Mouse (Mus musculus) myocyte (in vitro differentiated cells): ENCODE data around the gene Rel. TPM values are rescaled to one million over a fixed set of nuclear protein-coding genes. Genes with fewer than 3 reads are reported as not detected.

Source experiments
- H3K27me3 ChIP-seq: one replicate; pipeline ENCODE4 v1.6.1; 2011; ENCODE audit not compliant: control insufficient read depth, insufficient read depth, insufficient read length
- H3K36me3 ChIP-seq: one replicate; pipeline ENCODE4 v1.6.1; 2011; ENCODE audit not compliant: control insufficient read depth, insufficient read depth
- H3K4me2 ChIP-seq: one replicate; pipeline ENCODE4 v1.6.1; 2011; ENCODE audit warnings: low read depth, control low read depth
- H3K4me3 ChIP-seq: one replicate; pipeline ENCODE4 v1.5.1; 2011; ENCODE audit warnings: mild to moderate bottlenecking, control low read depth, moderate library complexity
- H3K79me2 ChIP-seq: one replicate; pipeline ENCODE4 v1.6.1; 2011; ENCODE audit not compliant: control insufficient read depth, insufficient read depth
- H3ac ChIP-seq: one replicate; pipeline ENCODE4 v1.6.1; 2011; ENCODE audit not compliant: control insufficient read depth, insufficient read length
- CEBPB ChIP-seq: IDR thresholded peaks from 2 replicates; pipeline ENCODE4 v1.6.1; 2011; ENCODE audit warnings: mild to moderate bottlenecking, moderate library complexity; ENCODE audit not compliant: poor library complexity, insufficient read depth, severe bottlenecking
- E2F4 ChIP-seq: IDR thresholded peaks from one replicate; pipeline ENCODE4 v1.6.1; 2011; ENCODE audit warnings: mild to moderate bottlenecking, control low read depth, moderate library complexity; ENCODE audit not compliant: insufficient read depth
- MAX ChIP-seq: IDR thresholded peaks from one replicate; pipeline ENCODE4 v1.6.1; 2011; ENCODE audit warnings: low read depth, mild to moderate bottlenecking, control low read depth
- MYOD1 ChIP-seq, 3 experiments: IDR thresholded peaks; one replicate each; pipeline ENCODE4 v1.6.1; 2011; ENCODE audit warnings: control low read depth in 2 of 3, low read depth in 2 of 3, mild to moderate bottlenecking in 2 of 3, moderate library complexity in 1 of 3; ENCODE audit not compliant: insufficient read length in 2 of 3, control insufficient read depth in 1 of 3
- MYOG ChIP-seq, 3 experiments: IDR thresholded peaks; one replicate each; pipeline ENCODE4 v1.6.1; 2011; ENCODE audit warnings: control low read depth in 2 of 3, low read depth in 2 of 3, mild to moderate bottlenecking in 2 of 3; ENCODE audit not compliant: insufficient read length in 2 of 3, control insufficient read depth in 1 of 3, insufficient read depth in 1 of 3
- POLR2A ChIP-seq: IDR thresholded peaks from one replicate; pipeline ENCODE4 v1.6.1; 2011; ENCODE audit warnings: low read depth, mild to moderate bottlenecking, control low read depth, moderate library complexity; ENCODE audit not compliant: insufficient read length
- POLR2AphosphoS2 ChIP-seq: IDR thresholded peaks from one replicate; pipeline ENCODE4 v1.6.1; 2011; ENCODE audit warnings: low read depth, control low read depth; ENCODE audit not compliant: insufficient read length
- REST ChIP-seq: IDR thresholded peaks from one replicate; pipeline ENCODE4 v1.6.1; 2011; ENCODE audit warnings: mild to moderate bottlenecking, control low read depth, moderate library complexity; ENCODE audit not compliant: insufficient read depth, insufficient read length
- SRF ChIP-seq: IDR thresholded peaks from one replicate; pipeline ENCODE4 v1.6.1; 2011; ENCODE audit warnings: low read depth; ENCODE audit not compliant: control insufficient read depth, insufficient read length
- TCF12 ChIP-seq: IDR thresholded peaks from one replicate; pipeline ENCODE4 v1.6.1; 2011; ENCODE audit warnings: mild to moderate bottlenecking, control low read depth; ENCODE audit not compliant: poor library complexity, insufficient read depth, severe bottlenecking
- TCF3 ChIP-seq: IDR thresholded peaks from one replicate; pipeline ENCODE4 v1.6.1; 2011; ENCODE audit warnings: low read depth, control low read depth; ENCODE audit not compliant: insufficient read length
- USF1 ChIP-seq: IDR thresholded peaks from one replicate; pipeline ENCODE4 v1.6.1; 2011; ENCODE audit warnings: low read depth, mild to moderate bottlenecking, control low read depth, moderate library complexity
- polyA plus RNA-seq: library from polyadenylated mRNA; unstranded; fragments of >200 nt; fragmentation: generic; extraction: Trizol; gene quantifications from one replicate; pipeline ENCODE4 v1.2.1, GENCODE M21; 2012; ENCODE audit warnings: missing spikeins

Rel gene
- 0.76 TPM for polyA plus RNA-seq

- Histone ChIP-seq H3ac (peak within 1 kb of the TSS; percentile 64), H3K36me3 (no peaks in the 10 kb centered on the region), H3K4me3 (peak within 1 kb of the TSS; percentile 70), H3K4me2 (peak within 1 kb of the TSS; percentile 92), H3K79me2 (peaks cover 31% of the 10 kb centered on the region), H3K27me3 (no peaks in the 10 kb centered on the region)
- TF ChIP-seq TCF12 = no peak
- peak; percentile 6 for TF ChIP-seq E2F4
- peak in 2 of 3 experiments; percentile 12 to 32 for TF ChIP-seq MYOG (IDR thresholded peaks at IDR 0.05; ENCODE audit: control insufficient read depth in 1 of 3, insufficient read depth in 1 of 3, insufficient read length in 2 of 3, low read depth in 2 of 3)
- peak; percentile 83 for TF ChIP-seq POLR2A
- TF ChIP-seq REST = no peak
- no peak for TF ChIP-seq MYOD1 (IDR thresholded peaks at IDR 0.05; ENCODE audit: control insufficient read depth in 1 of 3, insufficient read length in 2 of 3, low read depth in 2 of 3)
- TF ChIP-seq TCF3 = no peak
- TF ChIP-seq SRF = no peak
- TF ChIP-seq USF1 = no peak
- TF ChIP-seq POLR2AphosphoS2 = peak; percentile 95
- TF ChIP-seq CEBPB = no peak
- TF ChIP-seq MAX = no peak
These were observed at the start of gene Rel for GRCm38 (mm10) chr11:23770760-23771506. TSS of gene Rel (minus strand) at chr11:23770970.

DNA sequence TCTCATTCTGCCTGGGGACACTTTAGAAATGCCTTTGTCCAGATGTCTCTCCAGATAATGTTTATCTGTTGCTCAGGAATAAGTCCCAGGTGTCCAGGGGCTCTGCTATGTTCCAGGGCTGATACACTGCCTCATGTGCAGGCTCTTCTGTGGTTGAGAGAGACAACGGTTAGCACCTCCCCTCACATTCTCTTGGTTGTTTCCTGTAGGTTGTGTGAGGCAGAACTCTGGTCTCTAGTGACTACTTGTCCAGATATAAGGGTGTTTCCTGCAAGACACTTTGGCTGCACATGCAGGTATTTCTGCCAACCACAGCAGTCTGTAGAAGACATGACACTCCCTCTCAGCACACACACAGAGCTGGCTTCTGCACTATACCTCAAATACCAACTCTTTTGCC is 48.0 kb upstream of the Rel start:
- Histone ChIP-seq H3K4me2 (no peak overlapping the region), H3ac (no peak overlapping the region), H3K27me3 (no peaks in the 10 kb centered on the region), H3K36me3 (no peaks in the 10 kb centered on the region), H3K79me2 (no peaks in the 10 kb centered on the region), H3K4me3 (no peak overlapping the region)
- TF ChIP-seq MYOG (IDR thresholded peaks at IDR 0.05; ENCODE audit: control insufficient read depth in 1 of 3, insufficient read depth in 1 of 3, insufficient read length in 2 of 3, low read depth in 2 of 3) = no peak
- no peak for TF ChIP-seq CEBPB
- TF ChIP-seq USF1 = no peak
- no peak for TF ChIP-seq MAX
- no peak for TF ChIP-seq POLR2A
- no peak for TF ChIP-seq TCF3
- no peak for TF ChIP-seq MYOD1 (IDR thresholded peaks at IDR 0.05; ENCODE audit: control insufficient read depth in 1 of 3, insufficient read length in 2 of 3, low read depth in 2 of 3)
- TF ChIP-seq SRF = no peak
- TF ChIP-seq TCF12 = no peak
- no peak for TF ChIP-seq REST
- TF ChIP-seq POLR2AphosphoS2 = no peak
- TF ChIP-seq E2F4 = no peak

DNA sequence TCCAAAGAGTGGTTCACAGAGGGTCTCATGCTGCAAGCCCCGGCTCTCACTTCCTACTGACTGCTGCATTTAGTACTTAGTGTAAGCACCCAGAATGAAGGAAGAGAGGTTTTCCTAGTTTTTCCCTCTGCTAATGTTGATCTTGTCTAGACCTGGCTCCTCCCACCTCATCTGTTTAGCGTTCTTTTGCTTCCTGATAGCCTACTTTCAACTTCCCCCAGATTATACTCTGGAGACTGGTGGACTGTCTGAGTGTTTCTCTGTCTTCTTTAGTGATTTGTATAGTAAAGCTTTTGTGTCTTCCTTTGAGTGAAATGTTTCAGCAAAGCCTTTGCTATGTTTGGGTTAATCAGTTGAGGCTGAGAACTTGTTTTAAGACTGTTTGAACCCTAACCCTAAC is 40.0 kb upstream of the Rel start:
- Histone ChIP-seq H3K4me3 (no peak overlapping the region), H3K79me2 (no peaks in the 10 kb centered on the region), H3K36me3 (no peaks in the 10 kb centered on the region), H3ac (no peak overlapping the region), H3K27me3 (peaks cover 1% of the 10 kb centered on the region), H3K4me2 (no peak overlapping the region)
- TF ChIP-seq TCF3 (no peak), E2F4 (no peak), CEBPB (no peak), REST (no peak), SRF (no peak), POLR2A (no peak), MAX (no peak), POLR2AphosphoS2 (no peak), MYOD1 (IDR thresholded peaks at IDR 0.05; ENCODE audit: control insufficient read depth in 1 of 3, insufficient read length in 2 of 3, low read depth in 2 of 3) (no peak), MYOG (IDR thresholded peaks at IDR 0.05; ENCODE audit: control insufficient read depth in 1 of 3, insufficient read depth in 1 of 3, insufficient read length in 2 of 3, low read depth in 2 of 3) (no peak), TCF12 (no peak), USF1 (no peak)

GRCm38 (mm10) chr11:23805716-23806115 is 34.9 kb upstream of the Rel start:
- H3K79me2 ChIP-seq = no peaks in the 10 kb centered on the region
- H3K4me3 ChIP-seq = no peak overlapping the region
- H3ac ChIP-seq = no peak overlapping the region
- no peaks in the 10 kb centered on the region for H3K36me3 ChIP-seq
- H3K4me2 ChIP-seq = no peak overlapping the region
- TF ChIP-seq TCF3 (no peak), MYOG (IDR thresholded peaks at IDR 0.05; ENCODE audit: control insufficient read depth in 1 of 3, insufficient read depth in 1 of 3, insufficient read length in 2 of 3, low read depth in 2 of 3) (no peak), SRF (no peak), MYOD1 (IDR thresholded peaks at IDR 0.05; ENCODE audit: control insufficient read depth in 1 of 3, insufficient read length in 2 of 3, low read depth in 2 of 3) (no peak), USF1 (no peak)
- peaks cover 6% of the 10 kb centered on the region for H3K27me3 ChIP-seq

GRCm38 (mm10) chr11:23803136-23803535 is 32.4 kb upstream of the Rel start:
- Histone ChIP-seq H3ac (no peak overlapping the region), H3K27me3 (peaks cover 6% of the 10 kb centered on the region), H3K36me3 (no peaks in the 10 kb centered on the region), H3K4me2 (no peak overlapping the region), H3K4me3 (no peak overlapping the region), H3K79me2 (no peaks in the 10 kb centered on the region)
- TF ChIP-seq TCF12 (no peak), CEBPB (no peak), E2F4 (no peak), SRF (no peak), MYOG (IDR thresholded peaks at IDR 0.05; ENCODE audit: control insufficient read depth in 1 of 3, insufficient read depth in 1 of 3, insufficient read length in 2 of 3, low read depth in 2 of 3) (no peak), REST (no peak), USF1 (no peak), MYOD1 (IDR thresholded peaks at IDR 0.05; ENCODE audit: control insufficient read depth in 1 of 3, insufficient read length in 2 of 3, low read depth in 2 of 3) (no peak), POLR2A (no peak), MAX (no peak), TCF3 (no peak), POLR2AphosphoS2 (no peak)
